Mouse (Mus musculus): Measurements from ENCODE around the gene Klk1b4.

The Klk1b4 gene

GRCm38 (mm10) chr7:44253023-44253616 is 45.9 kb downstream of the Klk1b4 start:
- DNase-seq (ENCODE audit: low spot score) = no peak

- DNase-seq (ENCODE audit: low spot score) = no peak
These were observed 47.7 kb downstream of the Klk1b4 start for GRCm38 (mm10) chr7:44254930-44255329.

- DNase-seq (ENCODE audit: low spot score) = no peak
These were observed 50.0 kb downstream of the Klk1b4 start, which contains the start of gene Acp4 for GRCm38 (mm10) chr7:44257278-44257677. TSS of gene Acp4 (minus strand) at chr7:44257378.

GRCm38 (mm10) chr7:44260410-44260809 is 53.2 kb downstream of the Klk1b4 start:
- no peak for DNase-seq (ENCODE audit: low spot score)

GRCm38 (mm10) chr7:44261147-44261546 is 53.9 kb downstream of the Klk1b4 start, which contains the start of gene Gm15517:
TSS of gene Gm15517 (plus strand) at chr7:44261447.
- DNase-seq (ENCODE audit: low spot score) = no peak

Measured in lung, postnatal 25 days (tissue).